Mouse (Mus musculus) layer of hippocampus, adult 2 months (tissue): ENCODE data around the gene Chd4. TPM values are rescaled to one million over a fixed set of nuclear protein-coding genes. Genes with fewer than 3 reads are reported as not detected.
A peak's percentile ranks its signal among the peaks of the same experiment; 100 is the strongest.

Experiments used
- DNase-seq, 2 experiments: peaks; one replicate each; pipeline ENCODE4 v3.0.0; 2022; ENCODE audit warnings: low spot score in 2 of 2
- H3K27ac ChIP-seq: fragments of 200-600 bp; 2 replicates; pipeline ENCODE4 v1.8.1; 2022
- H3K4me3 ChIP-seq: fragments of 200-600 bp; 2 replicates; pipeline ENCODE4 v1.8.1; 2022; ENCODE audit warnings: mild to moderate bottlenecking
- CTCF ChIP-seq: fragments of 200-600 bp; conservative IDR thresholded peaks from 2 replicates; pipeline ENCODE4 v1.8.1; 2022; ENCODE audit warnings: antibody characterized with exemption, mild to moderate bottlenecking, moderate library complexity
- total RNA-seq, 2 experiments: library from RNA; stranded (reverse); gene quantifications; 2 replicates each; pipeline ENCODE4 v1.2.3; 2021

Chd4 gene
- total RNA-seq, 2 experiments from 2014 or later, result 176 to 185 TPM

- H3K4me3 ChIP-seq, result peak overlapping the region; percentile 85
- DNase-seq, result no peak
- H3K27ac ChIP-seq, result peak overlapping the region; percentile 98
- no peak for TF ChIP-seq CTCF
These were observed 1.5 kb downstream of the Chd4 start for GRCm38 (mm10) chr6:125097346-125097689.

GRCm38 (mm10) chr6:125097951-125098350 lies 2.2 kb downstream of the Chd4 start:
- H3K27ac ChIP-seq, result peak overlapping the region; percentile 98
- DNase-seq, result no peak
- no peak for TF ChIP-seq CTCF
- peak overlapping the region; percentile 85 for H3K4me3 ChIP-seq

- Histone ChIP-seq H3K4me3 (peak overlapping the region; percentile 85), H3K27ac (peak overlapping the region; percentile 98)
- TF ChIP-seq CTCF, result no peak
- DNase-seq, result no peak
These were observed 2.7 kb downstream of the Chd4 start for GRCm38 (mm10) chr6:125098513-125098912.

DNA sequence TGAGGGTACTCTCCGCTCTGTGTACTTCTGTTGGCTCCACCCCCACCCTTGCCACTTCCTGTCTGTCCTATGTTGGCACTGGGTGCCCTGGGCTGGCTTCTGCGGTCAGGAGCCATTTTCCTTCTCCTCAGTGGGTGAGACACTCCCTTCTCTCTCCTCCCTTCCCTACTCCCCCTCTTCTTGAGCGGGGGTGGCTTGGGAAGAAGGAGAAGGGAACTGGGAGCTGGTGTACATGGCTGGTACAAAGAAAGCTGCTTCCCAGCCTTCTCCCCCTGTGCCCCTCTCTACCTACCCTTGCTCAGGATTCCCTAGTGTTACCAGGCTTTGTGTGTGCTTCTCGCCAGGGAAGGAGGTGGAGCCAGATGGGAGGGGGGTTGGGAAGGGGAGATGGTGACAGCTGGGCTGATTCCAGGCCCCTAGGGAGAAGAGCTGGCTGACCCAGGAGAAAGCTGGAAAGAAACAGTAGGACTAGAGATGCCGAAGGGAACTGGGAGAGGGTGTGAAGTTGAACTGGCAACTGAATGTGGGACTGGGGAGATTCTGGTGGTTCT lies 3.7 kb downstream of the Chd4 start:
- Histone ChIP-seq H3K27ac (peak overlapping the region; percentile 98), H3K4me3 (peak overlapping the region; percentile 85)
- no peak for TF ChIP-seq CTCF
- no peak for DNase-seq

GRCm38 (mm10) chr6:125101444-125101843 lies 5.7 kb downstream of the Chd4 start:
- no peak overlapping the region for H3K27ac ChIP-seq
- no peak for TF ChIP-seq CTCF
- H3K4me3 ChIP-seq, result no peak overlapping the region
- DNase-seq, result no peak

GRCm38 (mm10) chr6:125104223-125104622 lies 8.4 kb downstream of the Chd4 start:
- TF ChIP-seq CTCF, result no peak
- Histone ChIP-seq H3K27ac (no peak overlapping the region), H3K4me3 (no peak overlapping the region)
- no peak for DNase-seq

DNA sequence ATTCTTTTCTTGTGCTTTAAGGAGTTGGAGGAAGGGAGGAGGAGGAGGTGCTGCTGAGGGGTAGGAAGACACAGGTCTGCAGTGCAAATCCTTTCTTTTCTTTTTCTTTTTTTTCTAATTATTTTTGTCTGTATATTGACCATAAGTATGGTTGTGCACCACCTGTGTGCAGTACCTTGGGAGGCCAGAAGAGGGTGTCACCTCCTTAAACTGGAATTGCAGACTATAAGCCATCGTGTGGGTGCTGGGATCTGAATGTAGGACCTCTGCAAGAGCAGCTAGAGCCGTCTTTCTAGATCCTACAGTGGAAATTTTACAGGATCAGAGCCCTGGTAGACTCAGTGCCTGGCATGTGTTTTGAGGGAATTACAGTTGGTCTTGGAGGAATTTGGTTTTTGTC lies 11.9 kb downstream of the Chd4 start:
- H3K27ac ChIP-seq, result no peak overlapping the region
- peak; percentile 63 for TF ChIP-seq CTCF
- no peak overlapping the region for H3K4me3 ChIP-seq
- no peak for DNase-seq

- Histone ChIP-seq H3K27ac (no peak overlapping the region), H3K4me3 (no peak overlapping the region)
- DNase-seq, result no peak
- no peak for TF ChIP-seq CTCF
These were observed 13.6 kb downstream of the Chd4 start for GRCm38 (mm10) chr6:125109371-125109770.

DNA sequence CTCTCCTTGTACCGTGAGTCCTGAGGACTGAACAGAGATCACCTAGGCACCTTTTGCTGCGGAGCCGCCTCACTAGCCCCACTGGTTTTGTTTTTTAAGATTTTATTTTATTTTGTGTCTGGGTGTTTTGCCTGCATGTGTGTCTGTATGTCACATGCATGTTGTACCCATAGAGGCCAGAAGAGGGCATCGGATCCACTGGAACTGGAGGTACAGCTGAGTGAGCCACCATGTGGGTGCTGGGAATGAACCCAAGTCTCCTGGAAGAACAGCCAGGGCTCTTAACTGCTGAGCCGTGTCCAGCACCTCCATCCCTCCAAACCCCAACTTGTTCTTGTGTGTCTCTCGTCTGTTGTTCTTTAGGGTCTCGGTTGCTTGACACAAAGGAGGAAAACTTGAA lies 15.1 kb downstream of the Chd4 start:
- no peak for DNase-seq

GRCm38 (mm10) chr6:125112553-125112952 lies 16.8 kb downstream of the Chd4 start:
- Histone ChIP-seq H3K27ac (no peak overlapping the region), H3K4me3 (no peak overlapping the region)
- no peak for TF ChIP-seq CTCF
- no peak for DNase-seq

More for the DNA sequence above, 15.1 kb downstream of the Chd4 start:
- Histone ChIP-seq H3K4me3 (no peak overlapping the region), H3K27ac (no peak overlapping the region)
- TF ChIP-seq CTCF, result peak; percentile 71

- H3K4me3 ChIP-seq, result no peak overlapping the region
These were observed 23.6 kb downstream of the Chd4 start for GRCm38 (mm10) chr6:125119387-125119786.

GRCm38 (mm10) chr6:125128724-125129123 lies 32.9 kb downstream of the Chd4 start:
- TF ChIP-seq CTCF, result no peak
- Histone ChIP-seq H3K4me3 (no peak overlapping the region), H3K27ac (no peak overlapping the region)
- DNase-seq, result no peak

More at GRCm38 (mm10) chr6:125119387-125119786, 23.6 kb downstream of the Chd4 start:
- no peak for DNase-seq
- no peak for TF ChIP-seq CTCF
- H3K27ac ChIP-seq, result no peak overlapping the region

- DNase-seq, result no peak
- TF ChIP-seq CTCF, result no peak
- no peak overlapping the region for H3K4me3 ChIP-seq
These were observed 34.1 kb downstream of the Chd4 start for GRCm38 (mm10) chr6:125129710-125130402.

DNA sequence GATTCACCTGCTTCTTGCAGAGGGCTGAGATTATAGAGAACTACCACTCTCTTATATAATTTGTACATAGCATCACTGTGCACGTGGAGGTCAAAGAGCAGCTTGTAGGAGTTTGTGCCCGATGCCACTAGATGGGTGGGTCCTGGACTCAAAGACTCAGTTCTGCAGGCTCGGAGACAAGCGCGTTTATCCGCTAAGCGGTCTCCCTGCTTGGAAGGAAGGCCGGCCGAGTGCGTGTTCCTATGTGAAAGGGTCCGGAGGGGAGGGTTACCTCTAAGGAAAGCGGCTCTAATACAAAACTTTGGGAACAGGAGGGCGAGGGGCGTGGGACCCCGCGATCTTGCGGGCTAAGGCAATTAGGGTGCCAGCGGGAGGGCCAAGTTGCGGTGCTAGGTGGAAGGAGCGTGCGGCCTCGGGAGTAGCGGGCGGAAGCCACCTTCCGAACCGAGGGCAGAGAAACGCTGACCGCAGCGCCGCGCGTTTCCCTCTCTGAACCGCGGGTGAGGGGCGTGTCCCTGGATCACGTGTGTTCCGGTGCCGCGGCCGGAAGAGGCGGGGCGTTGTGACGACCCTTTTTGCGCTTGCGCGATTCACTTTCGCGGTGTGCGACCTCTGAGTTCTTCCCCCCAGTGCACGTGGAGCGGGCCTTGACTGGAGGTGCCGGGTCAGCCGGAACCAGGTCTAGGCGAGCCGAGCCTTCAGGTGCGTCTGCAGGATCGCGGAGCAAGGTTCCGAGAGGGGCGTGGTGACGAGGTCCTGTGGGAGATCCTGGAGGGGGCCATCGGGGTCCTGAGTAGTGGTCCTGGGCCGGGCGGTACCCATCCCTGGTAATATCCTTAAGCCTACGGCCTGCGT lies 35.7 kb downstream of the Chd4 start, which contains the start of gene Nop2:
TSS of gene Nop2 (plus strand) at position 608 of the 855 bp plus-strand sequence.
- TF ChIP-seq CTCF, result no peak
- Histone ChIP-seq H3K4me3 (peak within 1 kb of the TSS; percentile 87), H3K27ac (peak within 1 kb of the TSS; percentile 90)
- peak; percentile 80 to 81 for DNase-seq

More at GRCm38 (mm10) chr6:125129710-125130402, 34.1 kb downstream of the Chd4 start:
- no peak overlapping the region for H3K27ac ChIP-seq
